Mouse (Mus musculus) forebrain, embryonic 14.5 days (tissue): ENCODE measurements around the gene Tbc1d12. TPM values are rescaled to one million over a fixed set of nuclear protein-coding genes. Genes with fewer than 3 reads are reported as not detected.
"Not testable (repeated sequence)": the region's sequence is repeated elsewhere in the genome, so short reads cannot be mapped to it uniquely, and the experiment has no call there.

Source experiments
- ATAC-seq: fragments of 200-750 bp; cut with Nextera tagmentation; 2 replicates; pipeline ENCODE4 v1.8.0; 2017; ENCODE audit warnings: mild to moderate bottlenecking, moderate library complexity
- DNase-seq: peaks from one replicate; pipeline ENCODE4 v3.0.0-alpha.2; 2015; ENCODE audit warnings: low spot score
- H3K27ac ChIP-seq: fragments of 300-500 bp; sonication (generic); 2 replicates; pipeline ENCODE4 v1.5.1; 2014; ENCODE audit warnings: low read depth, mild to moderate bottlenecking, control low read depth, low read length, moderate library complexity
- H3K27me3 ChIP-seq: fragments of 300-500 bp; sonication (generic); replicated peaks from 2 replicates; pipeline ENCODE4 v1.6.1; 2014; ENCODE audit warnings: low read length, control low read depth, mixed read lengths; ENCODE audit not compliant: control insufficient read depth, insufficient read depth
- H3K36me3 ChIP-seq: fragments of 300-500 bp; sonication (generic); 2 replicates; pipeline ENCODE4 v1.6.1; 2014; ENCODE audit warnings: low read length, control low read depth; ENCODE audit not compliant: control insufficient read depth, insufficient read depth
- H3K4me1 ChIP-seq: fragments of 300-500 bp; sonication (generic); 2 replicates; pipeline ENCODE4 v1.6.1; 2014; ENCODE audit warnings: antibody characterized with exemption, low read length, control low read depth; ENCODE audit not compliant: control insufficient read depth, insufficient read depth
- H3K4me2 ChIP-seq: fragments of 300-500 bp; sonication (generic); 2 replicates; pipeline ENCODE4 v1.6.1; 2014; ENCODE audit warnings: mild to moderate bottlenecking, control low read depth, low read length
- H3K4me3 ChIP-seq: fragments of 300-500 bp; sonication (generic); 2 replicates; pipeline ENCODE4 v1.5.1; 2014; ENCODE audit warnings: low read depth, low read length, control low read depth
- H3K9ac ChIP-seq: fragments of 300-500 bp; sonication (generic); 2 replicates; pipeline ENCODE4 v1.6.1; 2014; ENCODE audit warnings: mild to moderate bottlenecking, low read length, control low read depth, moderate library complexity
- H3K9me3 ChIP-seq: fragments of 300-500 bp; sonication (generic); replicated peaks from 2 replicates; pipeline ENCODE4 v1.6.1; 2016; ENCODE audit warnings: low read length, control low read depth, mixed read lengths; ENCODE audit not compliant: control insufficient read depth
- WGBS: fragments of 180-500 bp; shearing (Covaris S2); extraction: QIAGEN DNeasy Blood & Tissue Kit; methylation state at CpG from one replicate; pipeline ENCODE4 v1.1.7; 2014; 5-methylcytosine and 5-hydroxymethylcytosine counted together
- polyA plus RNA-seq: library from polyadenylated mRNA; unstranded; fragments of >200 nt; fragmentation: Nextera tagmentation; extraction: Ambion mirVana; gene quantifications from 2 replicates; pipeline ENCODE4 v1.2.1, GENCODE M21; 2014

Tbc1d12 gene
- polyA plus RNA-seq, 1 experiment from 2014 or later = 6.2 TPM

DNA sequence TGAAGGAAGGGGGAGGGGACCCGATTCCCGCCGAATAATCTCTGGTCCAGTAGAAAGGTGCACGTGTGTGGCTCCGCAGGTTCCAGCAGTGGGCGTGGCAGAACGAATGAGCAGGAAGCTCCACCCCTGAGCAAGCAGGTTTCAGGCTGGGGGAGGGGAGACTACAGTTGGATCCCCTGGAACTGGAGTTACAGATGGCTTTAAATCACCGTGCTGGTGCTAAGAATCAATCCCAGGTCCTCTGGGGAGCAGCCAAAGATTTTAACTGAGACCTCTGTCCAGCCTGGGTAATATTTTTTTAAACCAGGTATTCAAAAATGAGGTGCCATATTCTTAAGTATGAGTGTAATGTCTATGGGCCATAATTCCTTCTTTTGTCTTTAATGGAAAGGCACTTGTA is 38.4 kb downstream of the Tbc1d12 start:
- not testable (repeated sequence) for DNase-seq, H3K9ac ChIP-seq
- 86% methylated on average over 3 of the region's 8 CpGs for WGBS

GRCm38 (mm10) chr19:38880300-38880699 is 43.9 kb downstream of the Tbc1d12 start:
- DNase-seq = no peak
- H3K4me3 ChIP-seq = no peak overlapping the region
- H3K4me2 ChIP-seq = no peak overlapping the region

More for the DNA sequence above, 38.4 kb downstream of the Tbc1d12 start:
- not testable (repeated sequence) for H3K27me3 ChIP-seq, H3K4me1 ChIP-seq, H3K9me3 ChIP-seq, H3K4me3 ChIP-seq, H3K36me3 ChIP-seq, H3K4me2 ChIP-seq, ATAC-seq, H3K27ac ChIP-seq

DNA sequence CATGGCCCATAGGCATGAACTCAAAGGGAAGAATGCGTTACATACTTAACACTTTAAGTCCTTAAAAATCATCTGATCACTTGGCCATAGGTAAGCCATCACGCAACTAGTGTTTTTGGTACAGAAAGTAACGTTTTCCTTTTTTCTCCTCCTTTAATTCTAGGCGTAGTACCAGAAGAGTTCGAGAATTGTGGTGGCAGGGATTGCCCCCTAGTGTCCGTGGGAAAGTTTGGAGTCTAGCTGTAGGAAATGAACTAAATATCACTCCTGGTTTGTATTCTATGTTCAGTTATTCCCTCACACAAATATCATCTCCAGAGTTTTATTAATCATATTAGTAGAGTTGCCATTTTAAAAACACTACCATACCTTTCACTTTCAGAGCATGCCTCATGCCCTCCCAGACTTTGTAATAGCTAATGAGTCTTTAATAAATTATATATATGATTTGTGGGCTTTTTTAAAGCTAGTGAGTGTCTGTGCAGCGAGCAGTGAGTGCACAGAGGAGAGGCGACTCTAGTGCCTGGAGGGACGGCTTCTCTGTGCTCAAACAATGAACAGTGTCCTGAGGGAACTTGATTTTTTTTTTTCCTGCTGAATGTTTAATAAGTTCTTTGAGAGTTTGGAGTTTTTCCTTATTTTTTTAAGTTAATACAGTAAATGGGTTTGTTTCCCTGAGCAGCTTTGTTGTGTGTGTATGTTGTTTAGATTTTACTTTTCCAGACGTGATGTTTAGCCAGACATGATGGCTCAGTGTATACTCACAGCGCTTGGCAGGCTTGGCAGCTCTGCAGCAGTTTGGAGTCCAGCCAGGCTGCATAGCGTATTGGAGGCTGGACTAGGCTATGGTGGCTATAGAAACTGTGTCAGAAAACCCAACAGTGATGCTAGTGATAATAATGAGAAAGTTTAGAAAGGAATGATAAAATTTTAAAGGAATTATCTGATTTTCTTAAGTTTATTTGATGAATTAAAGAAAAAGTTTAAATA is 65.1 kb downstream of the Tbc1d12 start:
- no peak overlapping the region for H3K4me2 ChIP-seq

More at GRCm38 (mm10) chr19:38880300-38880699, 43.9 kb downstream of the Tbc1d12 start:
- Histone ChIP-seq H3K4me1 (no peaks in the 10 kb centered on the region), H3K27me3 (no peaks in the 10 kb centered on the region), H3K27ac (no peak overlapping the region), H3K9ac (no peak overlapping the region), H3K36me3 (peaks cover 5% of the 10 kb centered on the region; the same call in 1 of the 2 replicates), H3K9me3 (no peaks in the 10 kb centered on the region)
- no peak for ATAC-seq

GRCm38 (mm10) chr19:38902501-38902900 is 66.1 kb downstream of the Tbc1d12 start:
- no peak for ATAC-seq
- WGBS = 92% methylated on average over 5 of the region's 5 CpGs
- Histone ChIP-seq H3K4me3 (no peak overlapping the region), H3K36me3 (no peaks in the 10 kb centered on the region), H3K27ac (no peak overlapping the region), H3K4me1 (no peaks in the 10 kb centered on the region), H3K9ac (no peak overlapping the region), H3K9me3 (no peaks in the 10 kb centered on the region), H3K27me3 (no peaks in the 10 kb centered on the region), H3K4me2 (no peak overlapping the region)
- no peak for DNase-seq

More for the DNA sequence above, 65.1 kb downstream of the Tbc1d12 start:
- Histone ChIP-seq H3K27me3 (no peaks in the 10 kb centered on the region), H3K4me3 (no peak overlapping the region), H3K27ac (no peak overlapping the region), H3K36me3 (no peaks in the 10 kb centered on the region), H3K9ac (no peak overlapping the region), H3K9me3 (no peaks in the 10 kb centered on the region), H3K4me1 (no peaks in the 10 kb centered on the region)
- WGBS = 52% methylated on average over 12 of the region's 12 CpGs
- ATAC-seq (peak; percentile 93), DNase-seq (peak; percentile 89)

DNA sequence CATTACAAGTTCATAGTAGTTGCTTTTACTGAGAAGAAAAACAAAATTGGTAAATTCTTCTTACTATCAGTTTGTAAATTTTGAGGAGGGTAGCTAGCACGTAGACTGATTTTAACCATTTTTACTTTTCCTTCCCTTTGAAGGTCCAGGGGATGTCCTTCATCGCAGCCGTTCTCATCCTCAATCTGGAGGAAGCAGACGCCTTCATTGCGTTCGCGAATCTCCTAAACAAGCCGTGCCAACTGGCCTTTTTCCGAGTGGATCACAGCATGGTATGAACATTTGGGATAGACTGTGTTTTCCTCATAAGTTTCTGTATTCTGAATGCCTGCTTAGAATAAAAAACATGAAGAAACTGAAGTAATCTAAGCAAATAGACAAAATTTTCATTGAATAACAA is 77.4 kb downstream of the Tbc1d12 start:
- no peaks in the 10 kb centered on the region for H3K4me1 ChIP-seq
- DNase-seq (no peak), ATAC-seq (no peak)
- no peak overlapping the region for H3K4me3 ChIP-seq
- H3K9ac ChIP-seq = no peak overlapping the region
- H3K27me3 ChIP-seq = no peaks in the 10 kb centered on the region
- peaks cover 17% of the 10 kb centered on the region; the same call in 1 of the 2 replicates for H3K36me3 ChIP-seq
- H3K9me3 ChIP-seq = no peaks in the 10 kb centered on the region
- WGBS = 90% methylated on average over 9 of the region's 9 CpGs
- H3K4me2 ChIP-seq = no peak overlapping the region
- H3K27ac ChIP-seq = no peak overlapping the region

DNA sequence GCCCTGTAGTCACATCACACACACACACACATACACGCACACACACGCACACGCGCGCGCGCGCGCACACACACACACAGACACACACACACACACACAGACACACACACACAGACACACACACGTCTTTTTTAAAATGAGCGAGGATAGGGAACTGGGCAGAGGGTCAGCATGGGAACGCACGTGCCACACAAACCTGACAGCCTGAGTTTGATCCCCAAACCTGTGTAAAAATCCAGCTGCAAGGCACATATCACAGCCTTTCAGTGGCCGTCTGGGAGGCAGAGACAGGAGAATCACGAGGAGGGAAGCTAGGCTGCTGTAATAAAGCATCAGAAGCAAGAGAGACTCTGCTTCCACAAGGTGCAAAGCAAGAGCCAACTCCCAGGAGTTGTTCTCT is 78.5 kb downstream of the Tbc1d12 start:
- H3K9ac ChIP-seq = no peak overlapping the region
- H3K4me2 ChIP-seq = no peak overlapping the region
- no peak for DNase-seq
- no peak overlapping the region for H3K27ac ChIP-seq
- no peak overlapping the region for H3K4me3 ChIP-seq
- H3K36me3 ChIP-seq = peaks cover 17% of the 10 kb centered on the region; the same call in 1 of the 2 replicates
- no peaks in the 10 kb centered on the region for H3K27me3 ChIP-seq
- WGBS = 95% methylated on average over 15 of the region's 15 CpGs
- no peaks in the 10 kb centered on the region for H3K4me1 ChIP-seq
- H3K9me3 ChIP-seq = no peaks in the 10 kb centered on the region
- ATAC-seq = no peak

DNA sequence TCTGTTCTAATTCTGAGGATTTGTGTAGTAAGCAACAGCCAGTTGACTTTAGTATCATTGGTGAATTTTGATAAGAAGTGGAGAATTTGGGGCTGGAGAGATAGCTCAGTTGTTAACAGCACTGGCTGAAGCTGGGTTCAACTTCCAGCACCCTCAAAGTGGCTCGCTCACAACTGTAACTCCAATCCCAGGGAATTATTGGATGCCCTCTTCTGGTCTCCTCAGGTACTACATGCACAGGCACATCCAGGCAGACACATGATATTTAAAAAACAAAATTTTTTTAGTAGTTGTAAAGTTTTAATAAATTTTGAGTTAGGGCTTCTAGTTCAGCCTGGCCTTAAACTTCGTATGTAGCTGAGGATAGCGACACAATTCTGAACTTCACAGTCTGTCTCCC is 79.3 kb downstream of the Tbc1d12 start:
- Histone ChIP-seq H3K4me2 (no peak overlapping the region), H3K4me1 (no peaks in the 10 kb centered on the region), H3K9me3 (no peaks in the 10 kb centered on the region), H3K27ac (no peak overlapping the region), H3K4me3 (no peak overlapping the region), H3K27me3 (no peaks in the 10 kb centered on the region), H3K36me3 (peaks cover 17% of the 10 kb centered on the region; the same call in 1 of the 2 replicates), H3K9ac (no peak overlapping the region)
- DNase-seq = peak; percentile 48
- WGBS = 47% methylated on average over 3 of the region's 3 CpGs
- ATAC-seq = no peak

DNA sequence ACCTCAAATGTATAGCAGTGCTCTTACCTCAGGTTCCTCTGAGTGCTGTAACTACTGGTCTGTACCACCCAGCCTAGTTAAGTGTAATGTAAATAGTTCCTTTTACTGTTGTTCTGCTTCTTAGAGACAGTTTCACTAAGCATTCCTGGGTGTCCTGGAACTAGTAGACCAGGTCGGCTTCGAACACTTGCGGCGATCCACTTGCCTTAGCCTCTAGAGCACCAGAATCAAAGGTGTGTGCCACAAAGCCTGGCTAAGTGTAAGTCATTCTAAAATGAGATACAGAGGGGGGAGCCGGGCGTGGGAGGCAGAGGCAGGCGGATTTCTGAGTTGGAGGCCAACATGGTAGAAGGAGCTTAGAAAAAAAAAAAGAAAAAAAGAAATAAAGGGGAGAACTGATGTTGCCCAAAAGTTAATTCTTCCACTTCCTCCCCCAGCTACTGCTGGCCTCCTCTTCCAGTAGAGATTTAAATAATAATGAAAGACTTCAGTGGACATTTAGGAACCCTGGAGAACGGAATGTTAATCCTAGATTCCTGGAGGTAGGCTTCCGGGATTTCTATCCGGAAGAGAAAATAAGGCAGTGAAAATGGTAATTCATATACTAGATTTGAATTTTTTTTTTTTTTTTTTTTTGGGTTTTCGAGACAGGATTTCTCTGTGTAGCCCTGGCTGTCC is 92.2 kb downstream of the Tbc1d12 start:
- ATAC-seq (no peak), DNase-seq (no peak)
- Histone ChIP-seq H3K4me3 (no peak overlapping the region), H3K9me3 (no peaks in the 10 kb centered on the region), H3K4me1 (peaks cover 4% of the 10 kb centered on the region; the same call in 1 of the 2 replicates), H3K27ac (no peak overlapping the region), H3K36me3 (no peaks in the 10 kb centered on the region), H3K9ac (no peak overlapping the region), H3K27me3 (no peaks in the 10 kb centered on the region), H3K4me2 (no peak overlapping the region)
- 89% methylated on average over 10 of the region's 11 CpGs for WGBS
